Mouse (Mus musculus): ENCODE data around the gene Cep68.
"Not testable (repeated sequence)": the region's sequence is repeated elsewhere in the genome, so short reads cannot be mapped to it uniquely, and the experiment has no call there.

Gene Cep68

DNA sequence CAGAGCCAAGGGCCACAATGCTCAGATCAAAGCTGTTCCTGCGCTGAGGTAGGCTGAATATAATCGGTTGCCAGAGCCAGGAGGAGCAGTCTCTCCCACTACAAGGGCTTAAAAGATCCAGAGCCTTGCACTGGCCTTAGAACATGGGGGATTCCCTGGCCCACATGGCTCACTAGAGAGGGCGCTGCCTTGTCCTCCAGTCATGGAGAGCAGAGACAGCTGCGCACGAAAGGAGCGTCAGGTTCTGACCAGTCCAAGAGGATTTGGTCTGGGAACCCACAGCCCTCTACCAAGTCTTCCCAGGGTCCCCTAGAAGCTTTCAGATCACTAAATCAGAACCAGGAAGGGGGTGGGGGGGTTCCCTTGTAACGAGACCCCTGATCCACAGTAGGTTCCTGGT lies 7.9 kb downstream of the Cep68 start:
- no peak for DNase-seq

DNA sequence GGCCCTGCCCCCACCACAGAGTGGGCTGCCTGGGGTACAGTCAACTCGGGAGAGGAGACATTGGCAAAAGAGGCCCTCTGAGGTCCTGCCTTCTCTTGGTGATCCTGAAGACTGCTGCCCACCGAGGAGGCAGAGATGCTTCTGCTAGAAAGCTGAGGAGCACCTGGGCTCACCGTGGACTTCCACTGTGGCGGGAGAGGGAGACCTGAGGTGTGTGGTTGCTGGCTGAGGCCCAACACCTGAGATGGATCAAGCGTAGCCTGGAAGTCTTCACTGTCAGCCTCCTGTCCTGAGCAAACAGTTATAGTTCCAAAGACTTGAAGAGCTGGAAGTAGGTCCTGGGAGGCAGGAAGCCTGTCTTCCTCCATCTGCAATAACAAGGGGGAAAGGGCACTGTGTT lies 8.9 kb downstream of the Cep68 start:
- no peak for DNase-seq

DNA sequence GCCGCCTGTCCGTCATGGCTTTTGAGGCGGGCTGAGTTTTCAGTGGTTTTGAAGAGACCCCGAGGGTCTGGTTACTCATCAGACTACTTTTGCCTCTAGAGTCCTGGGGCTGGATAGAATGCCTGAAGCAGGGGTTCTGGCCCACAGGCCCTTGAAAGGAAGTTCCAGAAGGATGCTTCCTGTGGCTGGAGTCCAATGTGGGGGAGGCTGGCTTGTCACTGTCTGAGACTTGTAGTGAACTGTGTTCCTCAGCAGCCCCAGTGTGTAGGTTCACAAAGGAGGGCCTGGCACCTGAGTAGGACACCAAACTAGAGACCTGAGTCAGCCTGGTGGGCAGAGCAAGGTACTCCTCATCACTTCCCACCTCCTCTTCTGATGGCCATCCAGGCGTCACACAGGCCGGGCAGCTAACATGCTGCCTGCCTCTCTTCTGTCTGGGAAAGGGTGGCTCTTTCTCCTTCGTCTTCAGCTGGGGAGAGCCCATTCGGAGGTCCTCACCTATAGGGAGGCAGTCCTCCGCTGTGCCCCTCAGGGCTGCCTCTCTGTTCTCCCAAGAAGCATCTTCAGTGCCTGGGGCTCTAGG lies 9.9 kb downstream of the Cep68 start:
- DNase-seq, result peak; percentile 26 to 46

DNA sequence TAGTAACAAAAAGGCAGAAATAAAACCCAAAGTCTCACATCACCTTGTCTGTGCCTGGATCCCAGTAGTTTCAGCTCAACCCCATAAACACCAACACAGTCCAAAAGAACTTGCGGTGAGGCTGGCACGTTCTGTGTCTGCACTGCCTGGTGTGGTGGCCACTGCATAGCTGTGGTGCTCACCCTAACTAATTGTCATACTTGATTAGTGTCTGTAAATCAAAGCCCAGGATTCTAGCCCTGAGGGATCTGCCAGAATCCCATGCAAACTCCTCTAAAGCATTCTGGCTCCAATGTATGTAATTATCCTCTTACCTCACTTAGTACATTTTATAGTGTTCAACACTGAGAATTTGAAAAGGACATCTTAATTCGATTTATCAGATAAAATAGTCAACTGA lies 11.3 kb downstream of the Cep68 start:
- no peak for DNase-seq

GRCm38 (mm10) chr11:20237018-20237417 lies 12.2 kb downstream of the Cep68 start:
- DNase-seq, result no peak

- no peak for DNase-seq
These were observed 15.0 kb downstream of the Cep68 start for GRCm38 (mm10) chr11:20234233-20234632.

DNA sequence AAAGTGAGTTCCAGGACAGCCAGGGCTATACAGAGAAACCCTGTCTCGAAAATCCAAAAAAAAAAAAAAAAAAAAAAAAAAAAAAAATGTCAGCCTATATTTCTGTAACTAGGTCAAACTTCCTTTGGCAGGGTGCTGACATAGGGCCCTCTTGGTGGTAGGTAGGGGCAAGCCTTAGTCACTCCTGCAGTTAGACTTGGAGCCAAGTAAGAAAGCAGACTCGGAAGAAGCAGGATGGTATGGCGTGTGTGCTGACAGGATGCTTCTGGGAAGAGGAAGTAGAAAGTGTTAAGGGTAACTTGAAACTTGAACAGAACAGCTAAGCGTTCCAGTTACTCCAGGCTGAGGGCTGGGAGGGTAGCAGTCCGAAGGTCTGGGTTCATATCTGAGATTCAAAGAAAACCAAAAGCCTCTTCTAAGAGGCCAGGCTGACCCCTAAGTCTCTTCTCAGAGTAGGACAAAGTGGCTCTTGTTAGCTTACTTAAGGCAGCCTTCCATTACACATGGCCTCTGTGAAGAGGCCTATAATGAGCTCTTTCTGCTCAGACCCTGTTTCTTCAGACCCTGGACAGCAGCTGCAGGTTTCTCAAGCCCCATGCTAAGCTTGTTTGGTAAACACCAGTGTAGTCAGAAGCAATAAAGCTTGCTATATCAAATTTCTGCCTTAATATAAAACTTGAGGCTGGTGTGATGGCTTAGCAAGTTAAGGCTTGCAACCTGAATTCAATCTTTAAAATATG lies 17.0 kb downstream of the Cep68 start:
- no peak for DNase-seq

GRCm38 (mm10) chr11:20231128-20231878 lies 17.9 kb downstream of the Cep68 start:
- DNase-seq, result peak; percentile 58 to 80

- peak in 1 of 2 experiments; percentile 33 for DNase-seq
These were observed 18.9 kb downstream of the Cep68 start for GRCm38 (mm10) chr11:20230286-20230685.

DNA sequence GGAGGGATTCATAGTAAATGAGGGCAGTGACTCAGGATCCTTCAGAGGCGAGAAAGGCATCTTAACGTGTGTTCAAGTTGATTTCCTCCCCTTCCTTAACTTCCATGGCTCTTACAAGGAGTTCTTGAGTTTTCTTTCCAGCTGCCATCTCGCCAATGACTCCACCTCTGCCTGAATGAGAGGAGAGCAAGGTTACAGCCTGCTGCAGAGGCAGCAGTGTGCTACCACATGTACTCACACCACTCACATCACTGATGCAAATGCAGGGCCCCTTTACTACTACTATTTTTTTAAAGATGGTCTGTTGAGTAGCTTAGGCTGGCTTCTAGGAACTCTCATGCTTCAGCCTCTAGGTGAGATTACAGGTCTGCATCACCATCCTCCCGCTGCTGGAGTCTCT lies 19.9 kb downstream of the Cep68 start:
- DNase-seq, result no peak

DNA sequence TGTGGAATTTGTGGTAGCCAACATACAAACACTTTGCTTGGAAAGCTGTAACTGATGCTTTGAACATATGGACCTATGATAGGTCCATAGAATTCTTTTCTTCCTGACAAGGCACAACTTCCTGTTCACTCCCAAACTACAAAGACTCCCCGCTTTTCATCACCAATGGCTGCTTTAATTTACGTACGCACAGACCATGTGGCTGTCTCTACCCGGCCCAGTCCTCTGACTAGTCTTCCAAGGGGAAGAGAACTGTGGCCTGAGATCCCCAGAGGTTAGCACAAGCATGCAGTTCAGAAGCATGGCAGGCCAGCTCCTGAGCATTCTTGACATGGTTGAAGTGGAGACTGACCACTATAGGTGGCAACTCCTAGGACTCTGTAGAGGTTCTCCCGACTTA lies 20.6 kb downstream of the Cep68 start:
- no peak for DNase-seq

DNA sequence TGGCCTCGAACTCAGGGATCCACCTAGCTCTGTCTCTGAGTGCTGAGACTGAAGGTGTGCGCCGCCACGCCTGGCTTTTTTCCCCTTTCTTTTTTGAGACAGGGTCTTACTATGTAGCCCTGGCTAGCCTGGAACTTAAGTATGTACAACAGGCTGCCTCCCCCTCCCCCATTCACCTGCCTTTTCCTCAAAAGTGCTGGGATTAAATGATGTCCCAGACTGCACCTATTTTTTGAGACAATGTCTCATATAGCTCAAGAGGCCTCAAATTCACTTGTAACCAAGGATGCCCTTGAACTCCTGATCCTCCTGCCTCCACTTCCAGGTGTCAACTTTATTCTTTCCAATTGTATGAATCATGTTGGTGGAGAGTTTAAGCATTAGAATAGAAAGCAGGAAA lies 23.3 kb downstream of the Cep68 start:
- no peak for DNase-seq

GRCm38 (mm10) chr11:20224196-20224595 lies 25.0 kb downstream of the Cep68 start:
- no peak for DNase-seq

GRCm38 (mm10) chr11:20221671-20222070 lies 27.6 kb downstream of the Cep68 start:
- not testable (repeated sequence) for DNase-seq

- DNase-seq, result no peak
These were observed 32.0 kb downstream of the Cep68 start for GRCm38 (mm10) chr11:20217227-20217626.

DNA sequence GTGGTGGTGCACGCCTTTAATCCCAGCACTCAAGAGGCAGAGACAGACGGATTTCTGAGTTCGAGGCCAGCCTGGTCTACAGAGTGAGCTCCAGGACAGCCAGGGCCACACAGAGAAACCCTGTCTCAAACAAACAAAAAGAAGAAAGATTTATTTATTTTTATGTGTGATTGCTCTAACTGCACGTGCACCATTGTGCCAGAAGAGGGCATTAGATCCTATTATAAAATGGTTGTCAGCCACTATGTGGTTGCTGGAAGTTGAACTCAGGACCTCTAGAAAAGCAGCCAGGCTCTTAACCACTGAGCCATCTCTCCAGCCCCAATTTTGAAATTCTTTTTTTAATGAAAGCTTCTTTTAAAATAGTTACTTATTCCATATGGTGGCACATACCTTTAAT lies 32.8 kb downstream of the Cep68 start:
- DNase-seq, result peak in 1 of 2 experiments; percentile 35

- DNase-seq, result peak in 1 of 2 experiments; percentile 76
These were observed 34.5 kb downstream of the Cep68 start for GRCm38 (mm10) chr11:20214779-20215178.

GRCm38 (mm10) chr11:20211838-20212237 lies 37.4 kb downstream of the Cep68 start:
- DNase-seq, result no peak

GRCm38 (mm10) chr11:20207589-20207988 lies 41.6 kb downstream of the Cep68 start:
- DNase-seq, result no peak

DNA sequence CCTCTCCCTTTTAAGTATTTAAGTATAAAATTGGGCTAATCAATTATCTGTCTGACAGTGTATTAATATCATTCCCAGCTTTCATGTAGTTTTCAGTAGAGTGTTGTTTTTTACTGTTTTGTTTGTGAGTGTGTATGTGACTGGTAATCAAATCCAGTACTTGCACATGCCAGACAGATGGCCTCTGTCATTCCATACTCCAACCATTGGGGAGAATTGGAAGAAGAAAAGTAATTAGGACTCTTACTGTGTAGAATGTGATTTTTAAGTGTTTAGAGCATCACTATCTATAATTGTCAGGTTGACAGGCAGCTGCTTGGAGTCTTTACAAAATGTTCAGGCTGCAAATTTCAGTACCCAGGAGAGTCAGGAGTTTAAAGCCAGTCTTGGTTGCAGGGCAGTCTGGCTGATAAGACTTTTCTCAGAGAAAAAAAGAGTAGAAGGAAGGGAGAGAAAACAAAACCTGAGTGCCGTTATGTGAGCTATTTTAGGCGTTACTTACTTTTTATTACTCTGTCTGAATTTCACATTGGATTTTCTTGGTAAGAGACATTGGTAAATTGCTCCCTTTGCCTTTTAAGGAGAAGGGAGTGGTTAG lies 42.5 kb downstream of the Cep68 start:
- no peak for DNase-seq

DNA sequence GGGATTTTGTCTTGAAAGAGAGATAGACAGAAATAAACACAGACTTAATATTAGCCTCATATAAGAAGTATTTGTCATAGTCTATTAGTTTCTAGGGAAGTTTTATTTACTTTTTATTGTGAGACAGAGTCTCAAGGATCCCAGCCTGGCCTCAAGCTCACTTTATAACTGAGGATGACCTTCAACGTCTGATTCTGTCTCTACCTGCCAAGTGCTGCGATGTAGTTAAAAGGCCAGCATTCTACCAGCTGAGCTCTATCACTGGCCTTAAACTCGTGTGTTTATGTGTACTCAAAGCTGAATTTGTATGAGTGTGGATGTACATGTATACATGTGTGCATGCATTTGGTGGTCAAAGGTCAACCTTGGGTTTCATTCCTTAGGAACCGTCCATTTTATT lies 43.7 kb downstream of the Cep68 start:
- no peak for DNase-seq

DNA sequence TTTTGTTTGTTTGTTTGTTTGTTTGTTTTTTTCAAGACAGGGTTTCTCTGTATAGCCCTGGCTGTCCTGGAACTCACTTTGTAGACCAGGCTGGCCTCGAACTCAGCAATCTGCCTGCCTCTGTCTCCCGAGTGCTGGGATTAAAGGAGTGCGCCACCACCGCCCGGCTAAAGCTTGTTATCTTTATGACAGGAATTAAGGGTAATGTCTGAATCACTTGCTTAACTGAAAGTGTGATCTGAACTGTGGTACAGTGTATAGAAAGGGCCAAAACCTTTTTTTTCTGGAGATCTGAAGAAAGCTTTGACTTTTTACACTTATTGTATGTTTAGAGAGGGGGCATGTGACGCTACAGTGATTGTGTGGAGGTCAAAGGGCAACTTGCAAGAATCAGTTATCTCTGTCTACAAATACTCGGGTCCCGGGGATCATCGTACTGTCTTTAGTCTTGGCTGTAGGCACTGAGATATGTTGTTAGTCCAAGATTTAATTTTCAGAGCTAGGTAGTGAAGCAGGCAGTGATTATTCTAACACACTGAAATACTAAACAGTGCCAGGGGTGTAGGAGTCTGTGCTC lies 44.3 kb downstream of the Cep68 start:
- DNase-seq, result no peak

- no peak for DNase-seq
These were observed 44.9 kb downstream of the Cep68 start for GRCm38 (mm10) chr11:20204321-20204720.
